Mouse (Mus musculus) forebrain, embryonic 14.5 days (tissue): ENCODE data around the gene Esrrb. TPM values are rescaled to one million over a fixed set of nuclear protein-coding genes. Genes with fewer than 3 reads are reported as not detected.
A peak's percentile ranks its signal among the peaks of the same experiment; 100 is the strongest.

Experiments
- ATAC-seq: fragments of 200-750 bp; cut with Nextera tagmentation; 2 replicates; pipeline ENCODE4 v1.8.0; 2017; ENCODE audit warnings: mild to moderate bottlenecking, moderate library complexity
- DNase-seq: peaks from one replicate; pipeline ENCODE4 v3.0.0-alpha.2; 2015; ENCODE audit warnings: low spot score
- H3K27ac ChIP-seq: fragments of 300-500 bp; sonication (generic); 2 replicates; pipeline ENCODE4 v1.5.1; 2014; ENCODE audit warnings: low read depth, mild to moderate bottlenecking, control low read depth, low read length, moderate library complexity
- H3K27me3 ChIP-seq: fragments of 300-500 bp; sonication (generic); replicated peaks from 2 replicates; pipeline ENCODE4 v1.6.1; 2014; ENCODE audit warnings: low read length, control low read depth, mixed read lengths; ENCODE audit not compliant: control insufficient read depth, insufficient read depth
- H3K36me3 ChIP-seq: fragments of 300-500 bp; sonication (generic); 2 replicates; pipeline ENCODE4 v1.6.1; 2014; ENCODE audit warnings: low read length, control low read depth; ENCODE audit not compliant: control insufficient read depth, insufficient read depth
- H3K4me1 ChIP-seq: fragments of 300-500 bp; sonication (generic); 2 replicates; pipeline ENCODE4 v1.6.1; 2014; ENCODE audit warnings: antibody characterized with exemption, low read length, control low read depth; ENCODE audit not compliant: control insufficient read depth, insufficient read depth
- H3K4me2 ChIP-seq: fragments of 300-500 bp; sonication (generic); 2 replicates; pipeline ENCODE4 v1.6.1; 2014; ENCODE audit warnings: mild to moderate bottlenecking, control low read depth, low read length
- H3K4me3 ChIP-seq: fragments of 300-500 bp; sonication (generic); 2 replicates; pipeline ENCODE4 v1.5.1; 2014; ENCODE audit warnings: low read depth, low read length, control low read depth
- H3K9ac ChIP-seq: fragments of 300-500 bp; sonication (generic); 2 replicates; pipeline ENCODE4 v1.6.1; 2014; ENCODE audit warnings: mild to moderate bottlenecking, low read length, control low read depth, moderate library complexity
- H3K9me3 ChIP-seq: fragments of 300-500 bp; sonication (generic); replicated peaks from 2 replicates; pipeline ENCODE4 v1.6.1; 2016; ENCODE audit warnings: low read length, control low read depth, mixed read lengths; ENCODE audit not compliant: control insufficient read depth
- WGBS: fragments of 180-500 bp; shearing (Covaris S2); extraction: QIAGEN DNeasy Blood & Tissue Kit; methylation state at CpG from one replicate; pipeline ENCODE4 v1.1.7; 2014; 5-methylcytosine and 5-hydroxymethylcytosine counted together
- polyA plus RNA-seq: library from polyadenylated mRNA; unstranded; fragments of >200 nt; fragmentation: Nextera tagmentation; extraction: Ambion mirVana; gene quantifications from 2 replicates; pipeline ENCODE4 v1.2.1, GENCODE M21; 2014

Esrrb gene
- polyA plus RNA-seq, 1 experiment from 2014 or later, result 0.32 TPM

GRCm38 (mm10) chr12:86470912-86471311 is 110.0 kb downstream of the Esrrb start:
- Histone ChIP-seq H3K36me3 (no peaks in the 10 kb centered on the region), H3K9ac (no peak overlapping the region), H3K4me2 (no peak overlapping the region), H3K27me3 (no peaks in the 10 kb centered on the region), H3K4me3 (no peak overlapping the region), H3K9me3 (no peaks in the 10 kb centered on the region), H3K4me1 (no peaks in the 10 kb centered on the region), H3K27ac (no peak overlapping the region)
- ATAC-seq, result no peak
- WGBS, result 63% methylated on average over 6 of the region's 6 CpGs
- no peak for DNase-seq

- 71% methylated on average over 12 of the region's 12 CpGs for WGBS
- no peak overlapping the region for H3K9ac ChIP-seq
- DNase-seq (no peak), ATAC-seq (no peak)
- no peaks in the 10 kb centered on the region for H3K36me3 ChIP-seq
- no peak overlapping the region for H3K27ac ChIP-seq
- H3K9me3 ChIP-seq, result no peaks in the 10 kb centered on the region
- H3K27me3 ChIP-seq, result no peaks in the 10 kb centered on the region
- no peak overlapping the region for H3K4me3 ChIP-seq
- no peaks in the 10 kb centered on the region for H3K4me1 ChIP-seq
- no peak overlapping the region for H3K4me2 ChIP-seq
These were observed 112.7 kb downstream of the Esrrb start for GRCm38 (mm10) chr12:86473630-86474029.

- no peak overlapping the region for H3K4me2 ChIP-seq
- H3K27ac ChIP-seq, result no peak overlapping the region
- no peaks in the 10 kb centered on the region for H3K4me1 ChIP-seq
- no peaks in the 10 kb centered on the region for H3K27me3 ChIP-seq
- ATAC-seq (no peak), DNase-seq (no peak)
- WGBS, result 79% methylated on average over 7 of the region's 7 CpGs
- H3K9ac ChIP-seq, result no peak overlapping the region
- H3K36me3 ChIP-seq, result no peaks in the 10 kb centered on the region
- H3K9me3 ChIP-seq, result no peaks in the 10 kb centered on the region
- no peak overlapping the region for H3K4me3 ChIP-seq
These were observed 115.1 kb downstream of the Esrrb start for GRCm38 (mm10) chr12:86475994-86476393.

- no peaks in the 10 kb centered on the region for H3K4me1 ChIP-seq
- H3K9ac ChIP-seq, result no peak overlapping the region
- H3K9me3 ChIP-seq, result no peaks in the 10 kb centered on the region
- H3K27ac ChIP-seq, result no peak overlapping the region
- H3K27me3 ChIP-seq, result no peaks in the 10 kb centered on the region
- H3K36me3 ChIP-seq, result no peaks in the 10 kb centered on the region
- ATAC-seq (no peak), DNase-seq (no peak)
- 85% methylated on average over 5 of the region's 5 CpGs for WGBS
- no peak overlapping the region for H3K4me3 ChIP-seq
- no peak overlapping the region for H3K4me2 ChIP-seq
These were observed 118.0 kb downstream of the Esrrb start for GRCm38 (mm10) chr12:86478908-86479307.

- H3K4me2 ChIP-seq, result no peak overlapping the region
- H3K27ac ChIP-seq, result no peak overlapping the region
- no peak overlapping the region for H3K4me3 ChIP-seq
- 88% methylated on average over 6 of the region's 6 CpGs for WGBS
- H3K9me3 ChIP-seq, result no peaks in the 10 kb centered on the region
- no peaks in the 10 kb centered on the region for H3K36me3 ChIP-seq
- no peak for ATAC-seq
- DNase-seq, result no peak
- no peaks in the 10 kb centered on the region for H3K27me3 ChIP-seq
- H3K4me1 ChIP-seq, result no peaks in the 10 kb centered on the region
- H3K9ac ChIP-seq, result no peak overlapping the region
These were observed 121.1 kb downstream of the Esrrb start for GRCm38 (mm10) chr12:86482029-86482428.

GRCm38 (mm10) chr12:86483413-86483841 is 122.5 kb downstream of the Esrrb start:
- WGBS, result 58% methylated on average over 5 of the region's 5 CpGs
- Histone ChIP-seq H3K4me1 (no peaks in the 10 kb centered on the region), H3K27ac (no peak overlapping the region), H3K36me3 (no peaks in the 10 kb centered on the region), H3K9ac (no peak overlapping the region), H3K9me3 (no peaks in the 10 kb centered on the region), H3K4me3 (no peak overlapping the region), H3K4me2 (no peak overlapping the region), H3K27me3 (no peaks in the 10 kb centered on the region)
- ATAC-seq (no peak), DNase-seq (no peak)

- Histone ChIP-seq H3K4me2 (no peak overlapping the region), H3K27ac (no peak overlapping the region), H3K9me3 (no peaks in the 10 kb centered on the region), H3K9ac (no peak overlapping the region), H3K27me3 (no peaks in the 10 kb centered on the region), H3K4me1 (no peaks in the 10 kb centered on the region), H3K4me3 (no peak overlapping the region), H3K36me3 (no peaks in the 10 kb centered on the region)
- 73% methylated on average over 3 of the region's 3 CpGs for WGBS
- DNase-seq (no peak), ATAC-seq (no peak)
These were observed 127.1 kb downstream of the Esrrb start for GRCm38 (mm10) chr12:86488005-86488404.

- Histone ChIP-seq H3K4me2 (no peak overlapping the region), H3K27me3 (no peaks in the 10 kb centered on the region), H3K27ac (no peak overlapping the region), H3K9me3 (no peaks in the 10 kb centered on the region), H3K9ac (no peak overlapping the region), H3K4me3 (no peak overlapping the region), H3K36me3 (no peaks in the 10 kb centered on the region), H3K4me1 (no peaks in the 10 kb centered on the region)
- ATAC-seq, result no peak
- 72% methylated on average over 5 of the region's 5 CpGs for whole genome bisulfite sequencing
- no peak for DNase-seq
These were observed 129.1 kb downstream of the Esrrb start for GRCm38 (mm10) chr12:86490052-86490451.

GRCm38 (mm10) chr12:86491500-86491899 is 130.6 kb downstream of the Esrrb start:
- H3K4me1 ChIP-seq, result no peaks in the 10 kb centered on the region
- WGBS, result 80% methylated on average over 3 of the region's 3 CpGs
- H3K27ac ChIP-seq, result no peak overlapping the region
- ATAC-seq (no peak), DNase-seq (peak; percentile 6)
- no peaks in the 10 kb centered on the region for H3K9me3 ChIP-seq
- no peaks in the 10 kb centered on the region for H3K27me3 ChIP-seq
- H3K9ac ChIP-seq, result no peak overlapping the region
- no peak overlapping the region for H3K4me3 ChIP-seq
- H3K36me3 ChIP-seq, result no peaks in the 10 kb centered on the region
- no peak overlapping the region for H3K4me2 ChIP-seq
